Mouse (Mus musculus) testis, adult 2 months (tissue): ENCODE data around the gene Rasip1. TPM values are rescaled to one million over a fixed set of nuclear protein-coding genes. Genes with fewer than 3 reads are reported as not detected.

ENCODE experiments used
- H3K27ac ChIP-seq: fragments of 200-500 bp; 2 replicates; pipeline ENCODE4 v1.5.1; 2012; ENCODE audit warnings: low read depth, low read length; ENCODE audit not compliant: control insufficient read depth, insufficient read depth
- H3K27me3 ChIP-seq: fragments of 200-500 bp; 2 replicates; pipeline ENCODE4 v1.6.1; 2012; ENCODE audit warnings: mild to moderate bottlenecking, low read length, moderate library complexity; ENCODE audit not compliant: control insufficient read depth, insufficient read depth
- H3K36me3 ChIP-seq: fragments of 200-500 bp; 2 replicates; pipeline ENCODE4 v1.6.1; 2012; ENCODE audit warnings: mild to moderate bottlenecking, low read length; ENCODE audit not compliant: control insufficient read depth, insufficient read depth
- H3K4me1 ChIP-seq: fragments of 200-500 bp; 2 replicates; pipeline ENCODE4 v1.6.1; 2012; ENCODE audit warnings: low read length; ENCODE audit not compliant: control insufficient read depth, insufficient read depth
- H3K4me3 ChIP-seq: fragments of 200-500 bp; 2 replicates; pipeline ENCODE4 v1.5.1; 2012; ENCODE audit warnings: low read depth, mild to moderate bottlenecking, low read length, moderate library complexity, mixed read lengths; ENCODE audit not compliant: control insufficient read depth
- CTCF ChIP-seq: fragments of 200-500 bp; IDR thresholded peaks from 2 replicates; pipeline ENCODE4 v1.5.1; 2012; ENCODE audit warnings: low read depth, mild to moderate bottlenecking, inconsistent platforms, low read length, moderate library complexity; ENCODE audit not compliant: control insufficient read depth, insufficient read depth, insufficient replicate concordance
- POLR2A ChIP-seq: fragments of 200-500 bp; IDR thresholded peaks from 2 replicates; pipeline ENCODE4 v1.6.1; 2012; ENCODE audit warnings: low read depth, mild to moderate bottlenecking, inconsistent platforms, low read length, moderate library complexity; ENCODE audit not compliant: control insufficient read depth
- polyA plus RNA-seq: library from polyadenylated mRNA; depleted of rRNA; stranded (reverse); fragments of >200 nt; gene quantifications from 2 replicates; pipeline ENCODE4 v1.2.3, GENCODE M21; 2012

Rasip1 gene
- polyA plus RNA-seq, 1 experiment = 5.1 TPM

GRCm38 (mm10) chr7:45595176-45595575, 32.1 kb upstream of the Rasip1 start:
- Histone ChIP-seq H3K4me3 (no peak overlapping the region), H3K36me3 (no peaks in the 10 kb centered on the region), H3K27me3 (no peaks in the 10 kb centered on the region), H3K27ac (no peak overlapping the region), H3K4me1 (peaks cover 7% of the 10 kb centered on the region)
- no peak for TF ChIP-seq CTCF
- no peak for TF ChIP-seq POLR2A

GRCm38 (mm10) chr7:45596107-45596506, 31.2 kb upstream of the Rasip1 start:
- no peaks in the 10 kb centered on the region for H3K36me3 ChIP-seq
- no peak overlapping the region for H3K4me3 ChIP-seq
- TF ChIP-seq CTCF (no peak), POLR2A (no peak)
- peaks cover 7% of the 10 kb centered on the region for H3K4me1 ChIP-seq
- no peak overlapping the region for H3K27ac ChIP-seq
- H3K27me3 ChIP-seq = no peaks in the 10 kb centered on the region

GRCm38 (mm10) chr7:45597013-45597412, 30.3 kb upstream of the Rasip1 start:
- Histone ChIP-seq H3K27ac (no peak overlapping the region), H3K36me3 (no peaks in the 10 kb centered on the region), H3K4me3 (no peak overlapping the region), H3K4me1 (peaks cover 7% of the 10 kb centered on the region), H3K27me3 (no peaks in the 10 kb centered on the region)
- TF ChIP-seq CTCF (no peak), POLR2A (no peak)

- TF ChIP-seq POLR2A (no peak), CTCF (no peak)
- no peaks in the 10 kb centered on the region for H3K27me3 ChIP-seq
- peaks cover 7% of the 10 kb centered on the region for H3K4me1 ChIP-seq
- no peak overlapping the region for H3K27ac ChIP-seq
- H3K36me3 ChIP-seq = no peaks in the 10 kb centered on the region
- H3K4me3 ChIP-seq = no peak overlapping the region
Observed at GRCm38 (mm10) chr7:45597527-45597926, 29.8 kb upstream of the Rasip1 start.

GRCm38 (mm10) chr7:45598960-45599879, 28.1 kb upstream of the Rasip1 start:
- Histone ChIP-seq H3K4me1 (peaks cover 7% of the 10 kb centered on the region), H3K27me3 (no peaks in the 10 kb centered on the region), H3K4me3 (no peak overlapping the region), H3K36me3 (no peaks in the 10 kb centered on the region), H3K27ac (0 out of 2 replicates have a peak overlapping the region, but pooled peaks have one; percentile 37)
- no peak for TF ChIP-seq POLR2A
- TF ChIP-seq CTCF = no peak

GRCm38 (mm10) chr7:45605704-45606289, 21.5 kb upstream of the Rasip1 start:
- Histone ChIP-seq H3K4me1 (no peaks in the 10 kb centered on the region), H3K36me3 (no peaks in the 10 kb centered on the region), H3K4me3 (no peak overlapping the region), H3K27ac (no peak overlapping the region), H3K27me3 (no peaks in the 10 kb centered on the region)
- TF ChIP-seq POLR2A (no peak), CTCF (no peak)

- H3K36me3 ChIP-seq = no peaks in the 10 kb centered on the region
- H3K27ac ChIP-seq = no peak overlapping the region
- H3K4me3 ChIP-seq = no peak overlapping the region
- TF ChIP-seq CTCF (no peak), POLR2A (no peak)
- H3K27me3 ChIP-seq = no peaks in the 10 kb centered on the region
- no peaks in the 10 kb centered on the region for H3K4me1 ChIP-seq
Observed at GRCm38 (mm10) chr7:45609511-45609910, 17.8 kb upstream of the Rasip1 start.
